Mouse (Mus musculus): ENCODE measurements around the gene Rai14. TPM values are rescaled to one million over a fixed set of nuclear protein-coding genes. Genes with fewer than 3 reads are reported as not detected.

Gene Rai14
- 1.4 and 2.3 TPM in 2 replicates for polyA plus RNA-seq (2012; rRNA removed; ENCODE audit: low replicate concordance)

DNA sequence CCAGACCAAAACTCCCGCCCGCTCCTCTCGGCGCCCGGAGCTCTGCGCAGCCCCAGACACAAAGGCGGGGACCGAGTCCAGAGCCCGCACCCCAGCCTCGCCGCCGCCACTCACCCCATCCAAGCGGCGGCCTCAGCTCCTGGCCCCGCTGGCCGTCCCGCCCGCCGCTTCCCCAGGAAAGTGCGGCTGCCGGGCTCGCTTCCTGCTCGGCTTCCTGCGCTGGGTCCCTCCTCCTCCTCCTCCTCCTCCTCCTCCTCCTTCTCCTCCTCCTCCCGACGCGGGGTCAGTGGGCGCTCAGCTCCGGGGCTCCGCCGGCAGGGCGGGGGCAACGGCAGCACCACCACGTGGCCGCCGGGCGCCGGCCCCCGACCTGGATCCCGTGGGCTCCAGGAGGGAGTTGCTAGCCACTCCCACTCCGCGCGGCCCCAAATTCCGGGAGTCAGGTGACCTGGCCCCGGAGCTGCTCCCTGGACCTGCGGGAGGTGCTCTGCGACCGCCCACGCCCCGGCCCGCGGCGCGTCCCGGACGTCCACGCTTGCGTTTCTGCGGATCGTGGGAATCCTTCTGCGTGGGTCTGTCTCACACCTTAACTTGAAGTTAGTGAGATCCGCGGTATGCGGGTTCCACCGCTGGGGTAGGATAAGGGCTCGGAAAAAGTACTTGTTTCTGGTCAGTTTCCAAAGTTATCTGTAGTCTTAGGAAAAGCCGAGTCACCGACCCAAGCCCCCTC lies at the start of gene Rai14:
Gene Rai14 (minus strand): TSS at position 216 of the 730 bp plus-strand sequence.

DNA sequence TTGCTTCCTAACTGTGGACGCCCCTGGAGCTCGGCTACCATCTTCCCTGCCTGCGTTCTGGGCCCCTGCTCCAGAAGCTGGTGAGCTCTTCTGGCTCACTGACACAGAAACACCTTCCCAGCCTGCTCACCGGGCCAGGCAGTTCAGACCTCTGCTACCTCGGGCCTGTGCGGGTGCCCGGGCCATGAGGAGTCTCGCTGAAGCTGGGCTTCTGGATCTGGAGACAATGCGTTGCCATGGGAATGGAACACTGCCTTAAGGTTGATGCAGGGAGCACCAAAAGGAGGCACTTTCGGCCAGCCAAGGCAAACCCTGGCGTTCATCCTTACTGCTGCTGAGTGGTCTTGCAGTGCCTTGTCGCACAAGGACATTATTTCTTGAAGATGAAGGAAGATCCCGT lies 156.0 kb downstream of the Rai14 start, which contains the start of gene Ttc23l:
Gene Ttc23l (minus strand): TSS at position 204 of the 400 bp plus-strand sequence.

Other genes starting within 250 kb of the Rai14 start
- gene Dnajc21, start 244.1 kb downstream of the Rai14 start, polyA plus RNA-seq (2012; rRNA removed; ENCODE audit: low replicate concordance) = 0.69 and 0.81 TPM in 2 replicates
- 0.53 and 2.2 TPM in 2 replicates for gene Brix1, start 228.7 kb downstream of the Rai14 start, polyA plus RNA-seq (2012; rRNA removed; ENCODE audit: low replicate concordance)
- gene Rad1, start 228.6 kb downstream of the Rai14 start, polyA plus RNA-seq (2012; rRNA removed; ENCODE audit: low replicate concordance) = 6.8 and 8.4 TPM in 2 replicates
- gene Ttc23l, start 156.0 kb downstream of the Rai14 start, polyA plus RNA-seq (2012; rRNA removed; ENCODE audit: low replicate concordance) = not detected in 2 replicates
- 0.33 and 0.95 TPM in 2 replicates for gene C1qtnf3, start 237.7 kb upstream of the Rai14 start, polyA plus RNA-seq (2012; rRNA removed; ENCODE audit: low replicate concordance)

Measured in mammary gland, adult 2 months (tissue).